In genomic region chr6:55331315-55331714, GRCm38 (mm10) we compare ENCODE assay signal across 19 mouse cellular contexts. TPM values are rescaled to one million over a fixed set of nuclear protein-coding genes. Genes with fewer than 3 reads are reported as not detected.
DNase-seq lines count a peak whose midpoint lies in the region; ATAC-seq lines count a peak whose summit lies in the region.
"Had no signal": no experiment of that assay in that cellular context is flagged by ENCODE, and none has a peak within 500 bp of the region (broad histone marks: within the 10 kb centered on the region; RNA-seq: fewer than 3 reads in every experiment).

No protein-coding gene starts in this region.

- no peak for DNase-seq in forebrain, embryonic 10.5 days (ENCODE audit: extremely low spot score, low spot score)
- no peak for DNase-seq in forebrain, embryonic 14.5 days (ENCODE audit: low spot score)
- DNase-seq in limb, embryonic 10.5 days (ENCODE audit: low spot score), result no peak
- DNase-seq in thymus, postnatal 14 days, result peak; percentile 14
- DNase-seq in hindbrain, embryonic 10.5 days (ENCODE audit: low spot score), result no peak
- DNase-seq: adrenal gland, adult 8-10 months; cerebellum, postnatal 10 days; heart, postnatal 10 days; kidney, adult 11 months; kidney, postnatal 10 days had no signal

- 74% methylated on average over 6 of the region's 6 CpGs for WGBS in forebrain, embryonic 10.5 days
- 78% methylated on average over 6 of the region's 6 CpGs for WGBS in forebrain, embryonic 14.5 days
- 65% methylated on average over 6 of the region's 6 CpGs for WGBS in limb, embryonic 12.5 days
- 66% methylated on average over 6 of the region's 6 CpGs for WGBS in limb, embryonic 10.5 days
- 63% methylated on average over 6 of the region's 6 CpGs for WGBS in limb, embryonic 13.5 days
- 68% methylated on average over 6 of the region's 6 CpGs for WGBS in hindbrain, embryonic 10.5 days

- ATAC-seq in forebrain, embryonic 14.5 days, result no peak
- no peak for ATAC-seq in limb, embryonic 12.5 days (ENCODE audit: insufficient number of reproducible peaks, insufficient read depth, low FRiP score, low TSS enrichment, low read depth)
- ATAC-seq in limb, embryonic 13.5 days (ENCODE audit: low FRiP score, low read depth), result no peak
- ATAC-seq in frontal cortex, adult (ENCODE audit: low TSS enrichment), result no peak

- no peak overlapping the region for H3K4me2 ChIP-seq in forebrain, embryonic 14.5 days (ENCODE audit: low read length)
- no peak overlapping the region for H3K4me2 ChIP-seq in limb, embryonic 12.5 days
- no peak overlapping the region for H3K4me2 ChIP-seq in limb, embryonic 13.5 days (replicated peaks)
- H3K4me2 ChIP-seq: embryonic facial prominence, embryonic 15.5 days; liver, embryonic 11.5 days; stomach, embryonic 15.5 days had no signal

- H3K9ac ChIP-seq in forebrain, embryonic 14.5 days (ENCODE audit: low read length), result no peak overlapping the region
- H3K9ac ChIP-seq in limb, embryonic 12.5 days (replicated peaks), result no peak overlapping the region
- no peak overlapping the region for H3K9ac ChIP-seq in limb, embryonic 13.5 days
- H3K9ac ChIP-seq: embryonic facial prominence, embryonic 15.5 days; stomach, embryonic 15.5 days had no signal

- H3K27me3 ChIP-seq in forebrain, embryonic 10.5 days (ENCODE audit: poor library complexity, severe bottlenecking), result no peaks in the 10 kb centered on the region
- H3K27me3 ChIP-seq in forebrain, embryonic 14.5 days (replicated peaks; ENCODE audit: control insufficient read depth, insufficient read depth, low read length), result no peaks in the 10 kb centered on the region
- peaks cover 5% of the 10 kb centered on the region; the same call in 1 of the 2 replicates for H3K27me3 ChIP-seq in limb, embryonic 12.5 days
- H3K27me3 ChIP-seq in limb, embryonic 10.5 days (ENCODE audit: low read depth, poor library complexity, severe bottlenecking), result no peaks in the 10 kb centered on the region
- no peaks in the 10 kb centered on the region for H3K27me3 ChIP-seq in limb, embryonic 13.5 days
- no peaks in the 10 kb centered on the region for H3K27me3 ChIP-seq in hindbrain, embryonic 10.5 days (ENCODE audit: insufficient read depth, poor library complexity, severe bottlenecking)
- H3K27me3 ChIP-seq: embryonic facial prominence, embryonic 15.5 days; stomach, embryonic 15.5 days had no signal

- H3K27ac ChIP-seq in forebrain, embryonic 10.5 days, result 0 out of 2 replicates have a peak overlapping the region, but pooled peaks have one; percentile 30
- no peak overlapping the region for H3K27ac ChIP-seq in forebrain, embryonic 14.5 days (ENCODE audit: low read depth, low read length)
- 0 out of 2 replicates have a peak overlapping the region, but pooled peaks have one; percentile 29 for H3K27ac ChIP-seq in limb, embryonic 12.5 days
- no peak overlapping the region for H3K27ac ChIP-seq in limb, embryonic 10.5 days
- peak overlapping the region; percentile 22; the same call in 1 of the 2 replicates for H3K27ac ChIP-seq in limb, embryonic 13.5 days
- no peak overlapping the region for H3K27ac ChIP-seq in hindbrain, embryonic 10.5 days
- H3K27ac ChIP-seq: layer of hippocampus, adult 2 months; stomach, embryonic 15.5 days had no signal

- peaks cover 22% of the 10 kb centered on the region for H3K4me1 ChIP-seq in forebrain, embryonic 10.5 days
- H3K4me1 ChIP-seq in forebrain, embryonic 14.5 days (ENCODE audit: control insufficient read depth, insufficient read depth, low read length), result peaks cover 16% of the 10 kb centered on the region
- H3K4me1 ChIP-seq in limb, embryonic 12.5 days (replicated peaks), result peaks cover 40% of the 10 kb centered on the region
- peaks cover 36% of the 10 kb centered on the region for H3K4me1 ChIP-seq in limb, embryonic 10.5 days
- H3K4me1 ChIP-seq in limb, embryonic 13.5 days, result peaks cover 58% of the 10 kb centered on the region
- peaks cover 12% of the 10 kb centered on the region for H3K4me1 ChIP-seq in hindbrain, embryonic 10.5 days (replicated peaks)

- H3K9me3 ChIP-seq in forebrain, embryonic 10.5 days, result no peaks in the 10 kb centered on the region
- no peaks in the 10 kb centered on the region for H3K9me3 ChIP-seq in forebrain, embryonic 14.5 days (replicated peaks; ENCODE audit: control insufficient read depth, low read length)
- H3K9me3 ChIP-seq in limb, embryonic 12.5 days, result no peaks in the 10 kb centered on the region
- no peaks in the 10 kb centered on the region for H3K9me3 ChIP-seq in limb, embryonic 10.5 days (replicated peaks)
- no peaks in the 10 kb centered on the region for H3K9me3 ChIP-seq in limb, embryonic 13.5 days
- no peaks in the 10 kb centered on the region for H3K9me3 ChIP-seq in hindbrain, embryonic 10.5 days
- H3K9me3 ChIP-seq: embryonic facial prominence, embryonic 15.5 days; stomach, embryonic 15.5 days had no signal

- H3K4me3 ChIP-seq in forebrain, embryonic 10.5 days, result no peak overlapping the region
- no peak overlapping the region for H3K4me3 ChIP-seq in forebrain, embryonic 14.5 days (ENCODE audit: low read depth, low read length)
- no peak overlapping the region for H3K4me3 ChIP-seq in limb, embryonic 12.5 days (replicated peaks)
- H3K4me3 ChIP-seq in limb, embryonic 10.5 days, result no peak overlapping the region
- no peak overlapping the region for H3K4me3 ChIP-seq in limb, embryonic 13.5 days
- H3K4me3 ChIP-seq in hindbrain, embryonic 10.5 days, result no peak overlapping the region
- H3K4me3 ChIP-seq: embryonic facial prominence, embryonic 15.5 days; layer of hippocampus, adult 2 months; stomach, embryonic 15.5 days had no signal

- H3K36me3 ChIP-seq in forebrain, embryonic 10.5 days (replicated peaks), result no peaks in the 10 kb centered on the region
- H3K36me3 ChIP-seq in forebrain, embryonic 14.5 days (ENCODE audit: control insufficient read depth, insufficient read depth, low read length), result no peaks in the 10 kb centered on the region
- no peaks in the 10 kb centered on the region for H3K36me3 ChIP-seq in limb, embryonic 12.5 days
- H3K36me3 ChIP-seq in limb, embryonic 10.5 days, result no peaks in the 10 kb centered on the region
- no peaks in the 10 kb centered on the region for H3K36me3 ChIP-seq in limb, embryonic 13.5 days
- no peaks in the 10 kb centered on the region for H3K36me3 ChIP-seq in hindbrain, embryonic 10.5 days
- H3K36me3 ChIP-seq: embryonic facial prominence, embryonic 15.5 days; stomach, embryonic 15.5 days had no signal

RNA-seq across cellular contexts. Expression of gene Aqp1, which starts 4.9 kb away (rescaled TPM):
- polyA plus RNA-seq in forebrain, embryonic 10.5 days (2016; fragmentation: Nextera tagmentation; extraction: Ambion mirVana), result 0.65 and 0.93 TPM in 2 replicates
- polyA plus RNA-seq in forebrain, embryonic 14.5 days (2014; fragmentation: Nextera tagmentation; extraction: Ambion mirVana), result 2.8 and 2.9 TPM in 2 replicates
- 4.0 and 4.2 TPM in 2 replicates for polyA plus RNA-seq in limb, embryonic 12.5 days (2016; fragmentation: Nextera tagmentation; extraction: Ambion mirVana)
- polyA plus RNA-seq in limb, embryonic 10.5 days (2016; fragmentation: Nextera tagmentation; extraction: Ambion mirVana), result 0.94 and 1.1 TPM in 2 replicates
- polyA plus RNA-seq in limb, embryonic 13.5 days (2015; fragmentation: Nextera tagmentation; extraction: Ambion mirVana), result 33.9 and 36.0 TPM in 2 replicates
- polyA plus RNA-seq in hindbrain, embryonic 10.5 days (2016; fragmentation: Nextera tagmentation; extraction: Ambion mirVana), result 0.60 and 2.3 TPM in 2 replicates

RNA-seq across cellular contexts. Expression of gene Ghrhr, which starts 44.8 kb away (rescaled TPM):
- not detected in 2 replicates for polyA plus RNA-seq in forebrain, embryonic 10.5 days (2016; fragmentation: Nextera tagmentation; extraction: Ambion mirVana)
- not detected in 2 replicates for polyA plus RNA-seq in forebrain, embryonic 14.5 days (2014; fragmentation: Nextera tagmentation; extraction: Ambion mirVana)
- polyA plus RNA-seq in limb, embryonic 12.5 days (2016; fragmentation: Nextera tagmentation; extraction: Ambion mirVana), result not detected in 2 replicates
- polyA plus RNA-seq in limb, embryonic 10.5 days (2016; fragmentation: Nextera tagmentation; extraction: Ambion mirVana), result not detected in 2 replicates
- polyA plus RNA-seq in limb, embryonic 13.5 days (2015; fragmentation: Nextera tagmentation; extraction: Ambion mirVana), result not detected in 2 replicates
- polyA plus RNA-seq in hindbrain, embryonic 10.5 days (2016; fragmentation: Nextera tagmentation; extraction: Ambion mirVana), result not detected in 2 replicates
- polyA plus RNA-seq: embryonic facial prominence, embryonic 15.5 days; hindbrain, embryonic 16.5 days; liver, embryonic 11.5 days; midbrain, embryonic 16.5 days; stomach, embryonic 15.5 days had no signal

Comparison
In these comparisons a context has a peak if more than half of its experiments do, and no peak if none do; other contexts are left out.
1. H3K27ac ChIP-seq: peak in forebrain, embryonic 10.5 days (single experiment), limb, embryonic 12.5 days (single experiment) and limb, embryonic 13.5 days (single experiment); none in forebrain, embryonic 14.5 days (single experiment), limb, embryonic 10.5 days (single experiment) and hindbrain, embryonic 10.5 days (single experiment).